Mouse (Mus musculus) heart, embryonic 10.5 days (tissue): ENCODE results near the gene D7Ertd443e. TPM values are rescaled to one million over a fixed set of nuclear protein-coding genes. Genes with fewer than 3 reads are reported as not detected.

Source experiments
- DNase-seq: peaks from one replicate; pipeline ENCODE4 v3.0.0-alpha.2; 2017; ENCODE audit warnings: low spot score
- H3K27ac ChIP-seq: fragments of 300-500 bp; sonication (generic); 2 replicates; pipeline ENCODE4 v1.5.1; 2016; ENCODE audit warnings: mild to moderate bottlenecking
- H3K27me3 ChIP-seq: fragments of 300-500 bp; sonication (generic); 2 replicates; pipeline ENCODE4 v1.6.1; 2016; ENCODE audit warnings: mild to moderate bottlenecking; ENCODE audit not compliant: poor library complexity, insufficient read depth, severe bottlenecking
- H3K36me3 ChIP-seq: fragments of 300-500 bp; sonication (generic); 2 replicates; pipeline ENCODE4 v1.6.1; 2016; ENCODE audit warnings: mild to moderate bottlenecking, moderate library complexity
- H3K4me1 ChIP-seq: fragments of 300-500 bp; sonication (generic); 2 replicates; pipeline ENCODE4 v1.6.1; 2016; ENCODE audit warnings: mild to moderate bottlenecking
- H3K4me3 ChIP-seq: fragments of 300-500 bp; sonication (generic); 2 replicates; pipeline ENCODE4 v1.5.1; 2016; ENCODE audit warnings: mild to moderate bottlenecking, moderate library complexity
- H3K9me3 ChIP-seq: fragments of 300-500 bp; sonication (generic); 2 replicates; pipeline ENCODE4 v1.6.1; 2016; ENCODE audit warnings: mild to moderate bottlenecking, moderate library complexity
- WGBS: fragments of 180-500 bp; shearing (Covaris S2); methylation state at CpG from one replicate; pipeline ENCODE4 v1.1.7; 2016; 5-methylcytosine and 5-hydroxymethylcytosine counted together
- polyA plus RNA-seq: library from polyadenylated mRNA; unstranded; fragments of >200 nt; fragmentation: Nextera tagmentation; extraction: Ambion mirVana; gene quantifications from 2 replicates; pipeline ENCODE4 v1.2.1, GENCODE M21; 2016

The D7Ertd443e gene
- polyA plus RNA-seq, 1 experiment from 2014 or later: not detected

DNA sequence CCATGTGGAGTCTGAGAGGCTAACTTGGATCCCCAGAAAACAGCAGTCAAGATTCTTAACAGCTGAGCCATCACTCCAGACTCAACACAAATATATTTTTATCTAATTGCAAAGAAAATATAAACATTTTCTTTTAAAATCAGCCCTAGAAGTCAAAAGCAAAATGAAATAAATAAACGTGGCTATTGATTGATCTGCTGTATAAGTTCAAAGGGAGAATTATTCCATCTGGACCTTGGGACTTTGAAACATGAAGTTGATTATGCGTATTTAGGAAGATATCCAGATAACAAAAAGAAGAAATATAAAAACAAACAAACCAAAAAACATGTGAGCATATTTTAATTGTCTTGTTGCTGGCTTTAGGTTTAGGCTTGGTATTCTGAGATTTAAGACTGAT, 149.9 kb downstream of the D7Ertd443e start:
- 76% methylated on average over 2 of the region's 2 CpGs for WGBS
- Histone ChIP-seq H3K9me3 (no peaks in the 10 kb centered on the region), H3K4me3 (no peak overlapping the region), H3K27ac (no peak overlapping the region), H3K27me3 (no peaks in the 10 kb centered on the region), H3K4me1 (no peaks in the 10 kb centered on the region), H3K36me3 (no peaks in the 10 kb centered on the region)
- no peak for DNase-seq

GRCm38 (mm10) chr7:134231378-134232346, 153.8 kb downstream of the D7Ertd443e start, which contains the start of gene Adam12:
Gene Adam12, minus strand, starts transcription at chr7:134232146.
- H3K36me3 ChIP-seq: no peaks in the 10 kb centered on the region
- DNase-seq: peak; percentile 48
- peaks cover 6% of the 10 kb centered on the region; the same call in 1 of the 2 replicates for H3K27me3 ChIP-seq
- 80% methylated on average over 14 of the region's 14 CpGs for WGBS
- no peak within 1 kb of the TSS for H3K4me3 ChIP-seq
- no peaks in the 10 kb centered on the region for H3K9me3 ChIP-seq
- H3K4me1 ChIP-seq: peaks cover 21% of the 10 kb centered on the region
- no peak within 1 kb of the TSS for H3K27ac ChIP-seq

GRCm38 (mm10) chr7:134230708-134231107, 154.8 kb downstream of the D7Ertd443e start:
- no peaks in the 10 kb centered on the region for H3K9me3 ChIP-seq
- no peak overlapping the region for H3K4me3 ChIP-seq
- 71% methylated on average over 3 of the region's 3 CpGs for WGBS
- H3K36me3 ChIP-seq: no peaks in the 10 kb centered on the region
- H3K4me1 ChIP-seq: peaks cover 26% of the 10 kb centered on the region
- H3K27me3 ChIP-seq: peaks cover 15% of the 10 kb centered on the region
- no peak overlapping the region for H3K27ac ChIP-seq
- peak; percentile 27 for DNase-seq

- H3K27ac ChIP-seq: peak overlapping the region; percentile 52
- no peaks in the 10 kb centered on the region for H3K36me3 ChIP-seq
- 33% methylated on average over 2 of the region's 2 CpGs for WGBS
- no peak overlapping the region for H3K4me3 ChIP-seq
- no peaks in the 10 kb centered on the region for H3K9me3 ChIP-seq
- H3K4me1 ChIP-seq: peaks cover 33% of the 10 kb centered on the region
- peaks cover 23% of the 10 kb centered on the region for H3K27me3 ChIP-seq
- DNase-seq: peak; percentile 71
Observed at GRCm38 (mm10) chr7:134229899-134230298, 155.6 kb downstream of the D7Ertd443e start.

DNA sequence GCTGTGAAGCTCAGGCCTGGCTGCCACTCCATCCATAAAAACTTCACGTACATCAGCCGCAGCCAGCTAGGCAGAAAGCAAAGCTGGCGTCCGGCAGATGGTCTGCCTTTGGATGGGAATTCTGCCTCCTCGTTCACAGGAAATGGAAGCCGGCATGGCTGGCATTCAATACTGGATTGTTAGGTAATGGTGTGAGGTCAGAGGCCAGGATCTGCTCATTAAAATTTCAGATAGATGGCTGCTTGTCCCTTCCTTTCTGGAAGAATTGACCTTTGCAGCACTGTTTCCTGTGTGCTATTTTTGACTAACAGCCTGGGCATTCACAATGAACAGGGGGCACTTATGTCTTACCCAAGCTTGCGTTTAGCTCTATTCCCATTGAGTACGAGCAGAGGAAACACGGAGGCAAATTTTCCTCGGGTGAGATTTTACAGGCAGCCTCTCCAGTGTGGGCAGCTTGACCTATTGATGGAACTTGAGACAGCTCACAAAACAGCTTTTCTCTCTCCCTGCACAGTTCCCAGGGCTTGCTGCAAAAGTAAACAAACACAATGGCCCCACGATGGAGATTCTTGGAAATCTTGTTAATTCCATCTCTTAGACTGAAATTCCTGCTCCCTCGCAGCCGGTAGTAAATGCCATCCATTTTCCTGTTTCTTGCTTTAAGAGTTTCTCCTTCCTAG, 157.5 kb downstream of the D7Ertd443e start:
- H3K27me3 ChIP-seq: peaks cover 30% of the 10 kb centered on the region
- peak overlapping the region; percentile 72 for H3K27ac ChIP-seq
- H3K4me3 ChIP-seq: no peak overlapping the region
- WGBS: 44% methylated on average over 13 of the region's 13 CpGs
- peak; percentile 64 for DNase-seq
- no peaks in the 10 kb centered on the region for H3K36me3 ChIP-seq
- no peaks in the 10 kb centered on the region for H3K9me3 ChIP-seq
- H3K4me1 ChIP-seq: peaks cover 41% of the 10 kb centered on the region

DNA sequence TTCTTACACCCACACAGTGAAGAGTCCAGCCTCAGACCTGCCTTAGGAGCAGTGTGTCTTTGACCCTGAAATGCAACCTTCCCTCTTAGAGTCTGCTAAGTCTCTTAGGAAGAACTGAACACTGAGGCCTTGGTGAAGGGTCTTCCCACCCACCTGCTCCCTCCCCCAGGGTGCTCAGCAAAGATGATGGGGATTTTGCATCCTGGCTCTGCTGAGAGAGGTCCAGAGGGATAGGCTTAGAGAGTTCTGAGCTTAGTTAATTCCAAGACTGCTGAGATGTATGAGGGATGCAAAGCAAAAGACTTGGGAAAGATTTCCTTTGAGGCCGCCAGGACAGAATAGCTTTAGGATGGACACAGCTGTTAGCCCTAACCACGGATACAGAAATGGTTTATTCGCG, 158.4 kb downstream of the D7Ertd443e start:
- Histone ChIP-seq H3K27me3 (peaks cover 30% of the 10 kb centered on the region), H3K9me3 (no peaks in the 10 kb centered on the region), H3K4me3 (no peak overlapping the region), H3K4me1 (peaks cover 41% of the 10 kb centered on the region), H3K36me3 (no peaks in the 10 kb centered on the region), H3K27ac (peak overlapping the region; percentile 16; the same call in 1 of the 2 replicates)
- WGBS: 89% methylated on average over 4 of the region's 4 CpGs
- peak; percentile 69 for DNase-seq

GRCm38 (mm10) chr7:134226231-134226630, 159.2 kb downstream of the D7Ertd443e start:
- H3K9me3 ChIP-seq: no peaks in the 10 kb centered on the region
- H3K27me3 ChIP-seq: peaks cover 30% of the 10 kb centered on the region
- H3K27ac ChIP-seq: 0 out of 2 replicates have a peak overlapping the region, but pooled peaks have one; percentile 90
- peak; percentile 71 for DNase-seq
- 68% methylated on average over 3 of the region's 3 CpGs for WGBS
- H3K4me3 ChIP-seq: no peak overlapping the region
- H3K36me3 ChIP-seq: no peaks in the 10 kb centered on the region
- peaks cover 41% of the 10 kb centered on the region for H3K4me1 ChIP-seq

DNA sequence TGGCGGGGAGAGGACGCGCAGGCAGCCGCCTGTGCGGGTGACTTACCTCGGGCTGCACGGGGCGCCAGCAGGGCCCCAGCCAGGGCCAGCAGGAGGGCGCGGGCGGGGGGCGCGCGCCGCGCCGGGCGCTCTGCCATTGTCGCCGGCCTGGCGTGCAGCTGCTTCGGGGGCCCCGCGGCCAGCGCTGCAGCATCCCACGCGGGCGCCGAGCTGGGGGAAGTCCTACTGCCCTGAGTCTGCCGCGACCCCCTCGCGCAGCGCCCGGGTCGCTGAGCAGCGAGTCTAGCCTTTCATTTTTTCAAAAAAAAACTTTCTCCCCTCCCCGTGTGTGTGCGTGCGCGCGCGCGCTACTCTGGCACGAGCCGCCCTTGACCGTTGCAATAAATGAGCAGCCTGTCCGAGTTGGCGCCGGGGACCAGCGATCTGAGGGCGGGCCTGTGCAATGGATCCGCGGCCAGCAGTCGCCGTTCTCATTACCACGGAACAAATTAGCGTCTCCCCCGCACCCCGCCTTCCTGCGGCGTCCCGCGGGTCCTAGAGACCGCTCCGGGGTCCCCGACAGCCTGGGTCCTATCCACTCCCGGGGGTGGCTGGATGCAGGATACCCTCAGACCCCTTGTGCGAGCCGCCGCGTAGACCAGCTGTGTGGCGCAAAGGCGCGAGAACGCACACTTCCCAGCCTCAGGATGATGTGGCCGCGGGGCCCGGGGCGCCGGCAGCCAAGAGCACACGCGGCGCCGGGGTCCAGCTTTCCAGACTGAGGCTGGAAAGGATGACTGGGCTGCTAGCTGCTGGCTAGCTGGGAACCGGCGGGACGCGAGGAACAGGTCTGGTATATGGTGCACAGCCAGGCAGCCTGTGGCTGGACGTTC, 160.5 kb downstream of the D7Ertd443e start:
- Histone ChIP-seq H3K4me1 (peaks cover 39% of the 10 kb centered on the region), H3K27me3 (peaks cover 30% of the 10 kb centered on the region), H3K36me3 (no peaks in the 10 kb centered on the region), H3K9me3 (no peaks in the 10 kb centered on the region), H3K27ac (peak overlapping the region; percentile 90), H3K4me3 (peak overlapping the region; percentile 81)
- peak; percentile 79 for DNase-seq
- WGBS: under 1% methylated on average over 90 of the region's 90 CpGs

GRCm38 (mm10) chr7:134224421-134224740, 161.1 kb downstream of the D7Ertd443e start:
- no peak for DNase-seq

DNA sequence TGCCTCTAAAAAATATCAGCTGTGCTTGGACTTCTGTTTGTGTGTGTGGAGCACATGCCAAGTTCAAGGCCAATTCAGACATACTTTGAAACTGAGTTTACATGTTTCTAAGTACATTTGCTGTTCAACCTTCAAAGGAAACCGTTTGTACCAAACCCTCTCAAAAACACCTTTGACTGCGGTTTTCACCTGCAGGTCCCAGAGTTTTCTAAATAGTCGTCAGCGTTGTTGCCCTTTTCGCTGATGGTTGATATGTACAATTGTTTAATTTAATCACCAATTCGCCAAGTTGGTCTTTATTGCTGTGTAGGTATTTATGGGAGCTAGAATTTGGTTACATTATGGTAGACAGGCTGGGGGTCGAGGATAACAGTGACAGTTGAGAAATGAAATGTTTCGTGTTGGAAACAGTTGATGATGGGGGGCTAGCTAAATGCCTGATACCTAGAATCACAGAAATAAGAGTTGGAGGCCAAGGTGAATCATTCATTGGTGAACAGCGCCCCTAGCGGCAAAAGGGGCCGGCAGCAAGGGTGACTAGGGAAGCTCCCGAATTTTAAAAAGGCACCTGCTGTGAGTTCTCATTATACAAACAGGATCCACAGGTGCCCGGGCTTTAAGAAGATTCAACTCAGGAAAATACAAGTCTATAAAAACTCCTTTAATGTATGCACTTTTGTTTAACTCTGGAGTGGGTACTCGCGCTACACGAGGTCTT, 161.9 kb downstream of the D7Ertd443e start:
- H3K27ac ChIP-seq: no peak overlapping the region
- DNase-seq: peak; percentile 82
- peaks cover 30% of the 10 kb centered on the region for H3K27me3 ChIP-seq
- H3K4me3 ChIP-seq: peak overlapping the region; percentile 81
- peaks cover 31% of the 10 kb centered on the region for H3K4me1 ChIP-seq
- no peaks in the 10 kb centered on the region for H3K36me3 ChIP-seq
- WGBS: 26% methylated on average over 16 of the region's 16 CpGs
- H3K9me3 ChIP-seq: no peaks in the 10 kb centered on the region

More at GRCm38 (mm10) chr7:134224421-134224740, 161.1 kb downstream of the D7Ertd443e start:
- Histone ChIP-seq H3K4me3 (peak overlapping the region; percentile 81), H3K27ac (peak overlapping the region; percentile 90), H3K27me3 (peaks cover 30% of the 10 kb centered on the region), H3K9me3 (no peaks in the 10 kb centered on the region), H3K36me3 (no peaks in the 10 kb centered on the region), H3K4me1 (peaks cover 33% of the 10 kb centered on the region)
- WGBS: 2% methylated on average over 14 of the region's 14 CpGs
